Mouse (Mus musculus) liver, adult 2 months (tissue): ENCODE results near the gene Brinp3.

ENCODE experiments used
- CTCF ChIP-seq: fragments of 200-500 bp; IDR thresholded peaks from 2 replicates; pipeline ENCODE4 v1.5.1; 2011; ENCODE audit warnings: low read depth, low read length, control low read depth
- POLR2A ChIP-seq: fragments of 200-500 bp; IDR thresholded peaks from 2 replicates; pipeline ENCODE4 v1.6.1; 2011; ENCODE audit warnings: low read length, control low read depth; ENCODE audit not compliant: insufficient read depth; ENCODE audit errors: extremely low read depth

DNA sequence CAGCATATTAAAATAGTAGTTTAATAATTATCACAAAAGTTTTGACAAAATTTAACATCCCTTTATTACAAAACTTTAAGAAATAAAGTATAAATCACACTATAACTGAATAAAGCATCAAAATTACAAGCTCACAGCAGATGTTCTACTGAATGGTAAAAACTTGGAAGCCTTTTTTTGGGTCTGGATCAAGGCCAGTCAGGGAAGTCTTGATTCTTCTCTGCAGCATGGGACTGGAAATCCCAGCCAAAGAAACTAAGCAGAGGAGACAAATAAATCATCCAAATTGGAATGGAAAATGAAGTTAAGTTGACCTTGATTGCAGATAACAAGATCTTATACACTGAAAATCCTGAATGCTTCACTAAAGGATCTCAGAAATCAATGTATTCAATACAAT lies 298.3 kb downstream of the Brinp3 start:
- TF ChIP-seq CTCF = no peak
- no peak for TF ChIP-seq POLR2A
